Mouse (Mus musculus): Measurements from ENCODE around the gene Gm3476. TPM values are rescaled to one million over a fixed set of nuclear protein-coding genes. Genes with fewer than 3 reads are reported as not detected.
A peak's percentile ranks its signal among the peaks of the same experiment; 100 is the strongest.
"Not testable (repeated sequence)": the region's sequence is repeated elsewhere in the genome, so short reads cannot be mapped to it uniquely, and the experiment has no call there.

Gm3476 gene
- total RNA-seq (2021): not detected

GRCm38 (mm10) chr14:6125707-6126106, at the start of gene Gm3476:
Gm3476 (minus strand) TSS chr14:6125807.
- DNase-seq: not testable (repeated sequence)

GRCm38 (mm10) chr14:6163538-6163937, 37.9 kb upstream of the Gm3476 start:
- not testable (repeated sequence) for DNase-seq

- DNase-seq: not testable (repeated sequence)
Observed at GRCm38 (mm10) chr14:6161085-6161484, 35.5 kb upstream of the Gm3476 start.

GRCm38 (mm10) chr14:6108272-6108925, 17.2 kb downstream of the Gm3476 start, which contains the start of gene Gm3468:
Gm3468 (minus strand) TSS chr14:6108665.
- peak; percentile 33 to 42 for DNase-seq

- DNase-seq: not testable (repeated sequence)
Observed at GRCm38 (mm10) chr14:6107500-6107899, 18.1 kb downstream of the Gm3476 start.

- DNase-seq: not testable (repeated sequence)
Observed at GRCm38 (mm10) chr14:6093842-6094241, 31.8 kb downstream of the Gm3476 start, which contains the start of gene Gm8206. Gm8206 (minus strand) TSS chr14:6093942.

- not testable (repeated sequence) for DNase-seq
Observed at GRCm38 (mm10) chr14:6058167-6058566, 67.4 kb downstream of the Gm3476 start, which contains the start of gene Gm6337. Gm6337 (minus strand) TSS chr14:6058267.

Other genes starting within 250 kb of the Gm3476 start
- gene Gm8237, start 245.4 kb downstream of the Gm3476 start, total RNA-seq (2021): 1 to 10 TPM; 1.0 to 1.1 TPM
- gene Gm3248, start 164.1 kb downstream of the Gm3476 start, total RNA-seq (2021): 1 to 10 TPM; 1.0 to 1.5 TPM
- not detected for gene Gm3453, start 146.7 kb downstream of the Gm3476 start, total RNA-seq (2021)
- gene Gm6337, start 67.5 kb downstream of the Gm3476 start, total RNA-seq (2021): not detected
- under 1 TPM in 1 of 2 experiments, not detected in 1; 0.71 TPM for gene Gm8206, start 31.9 kb downstream of the Gm3476 start, total RNA-seq (2021)
- 1 to 10 TPM; 1.3 to 1.4 TPM for gene Gm3468, start 17.1 kb downstream of the Gm3476 start, total RNA-seq (2021)
- 1 to 10 TPM in 1 of 2 experiments, under 1 TPM in 1; 0.94 to 1.1 TPM for gene Gm21560, start 93.5 kb upstream of the Gm3476 start, total RNA-seq (2021)
- gene Gm3411, start 161.4 kb upstream of the Gm3476 start, total RNA-seq (2021): 1 to 10 TPM; 2.1 to 2.8 TPM
- gene Gm21103, start 179.0 kb upstream of the Gm3476 start, total RNA-seq (2021): not detected
- gene Gm3618, start 217.9 kb upstream of the Gm3476 start, total RNA-seq (2021): not detected